Mouse (Mus musculus) adrenal gland, adult 18-20 months (tissue): Measurements from ENCODE around the gene Shmt1. TPM values are rescaled to one million over a fixed set of nuclear protein-coding genes. Genes with fewer than 3 reads are reported as not detected.

ENCODE experiments used
- total RNA-seq, 2 experiments: library from RNA; stranded (reverse); gene quantifications; 1 replicate in 1 of 2; 2 replicates in 1 of 2; pipeline ENCODE4 v1.2.3; 2021

The Shmt1 gene
- total RNA-seq, 2 experiments from 2014 or later, result 21.4 to 81.1 TPM

Other genes with a start within 250 kb of the Shmt1 start
- gene Llgl1, start 112.0 kb downstream of the Shmt1 start, total RNA-seq, result 10 to 100 TPM; 19.2 to 22.6 TPM
- gene Flii, start 84.5 kb downstream of the Shmt1 start, total RNA-seq, result 100 to 1,000 TPM; 145 to 174 TPM
- gene Mief2, start 83.3 kb downstream of the Shmt1 start, total RNA-seq, result 10 to 100 TPM; 27.0 to 32.3 TPM
- 1 to 10 TPM; 5.9 to 7.7 TPM for gene Top3a, start 34.4 kb downstream of the Shmt1 start, total RNA-seq
- 10 to 100 TPM; 26.9 to 28.4 TPM for gene Smcr8, start 34.2 kb downstream of the Shmt1 start, total RNA-seq
- gene Dhrs7b, start 18.9 kb upstream of the Shmt1 start, total RNA-seq, result 10 to 100 TPM; 44.3 to 54.0 TPM
- 10 to 100 TPM; 47.8 to 55.9 TPM for gene Tmem11, start 67.6 kb upstream of the Shmt1 start, total RNA-seq
- gene Natd1, start 103.0 kb upstream of the Shmt1 start, total RNA-seq, result 10 to 100 TPM; 21.6 to 22.9 TPM
- gene Map2k3, start 120.3 kb upstream of the Shmt1 start, total RNA-seq, result 100 to 1,000 TPM in 1 of 2 experiments, 10 to 100 TPM in 1; 71.7 to 116 TPM
- 1 to 10 TPM; 2.1 to 2.8 TPM for gene Kcnj12, start 210.8 kb upstream of the Shmt1 start, total RNA-seq